Mouse (Mus musculus) kidney, postnatal 0 days (tissue): ENCODE results near the gene Ankrd28. TPM values are rescaled to one million over a fixed set of nuclear protein-coding genes. Genes with fewer than 3 reads are reported as not detected.

Experiments
- ATAC-seq: fragments of 200-750 bp; cut with Nextera tagmentation; replicated peaks from 2 replicates; pipeline ENCODE4 v1.8.0; 2017; ENCODE audit warnings: low read depth, moderate number of reproducible peaks, moderate TSS enrichment, moderate library complexity; ENCODE audit not compliant: low FRiP score
- DNase-seq: peaks from one replicate; pipeline ENCODE4 v3.0.0-alpha.2; 2016; ENCODE audit warnings: low spot score
- H3K27ac ChIP-seq: fragments of 300-500 bp; sonication (generic); 2 replicates; pipeline ENCODE4 v1.5.1; 2014; ENCODE audit warnings: mild to moderate bottlenecking
- H3K27me3 ChIP-seq: fragments of 300-500 bp; sonication (generic); 2 replicates; pipeline ENCODE4 v1.6.1; 2014; ENCODE audit warnings: low read length, mixed read lengths; ENCODE audit not compliant: insufficient read depth
- H3K36me3 ChIP-seq: fragments of 300-500 bp; sonication (generic); 2 replicates; pipeline ENCODE4 v1.6.1; 2014; ENCODE audit warnings: low read length, mixed read lengths; ENCODE audit not compliant: insufficient read depth
- H3K4me1 ChIP-seq: fragments of 300-500 bp; sonication (generic); replicated peaks from 2 replicates; pipeline ENCODE4 v1.6.1; 2014; ENCODE audit warnings: antibody characterized with exemption, low read length, mixed read lengths; ENCODE audit not compliant: insufficient read depth
- H3K4me2 ChIP-seq: fragments of 300-500 bp; sonication (generic); 2 replicates; pipeline ENCODE4 v1.6.1; 2014; ENCODE audit warnings: mild to moderate bottlenecking, low read length, moderate library complexity, mixed read lengths
- H3K4me3 ChIP-seq: fragments of 300-500 bp; sonication (generic); replicated peaks from 2 replicates; pipeline ENCODE4 v1.5.1; 2014; ENCODE audit warnings: low read depth, low read length
- H3K9ac ChIP-seq: fragments of 300-500 bp; sonication (generic); 2 replicates; pipeline ENCODE4 v1.6.1; 2014; ENCODE audit warnings: low read depth, low read length
- H3K9me3 ChIP-seq: fragments of 300-500 bp; sonication (generic); replicated peaks from 2 replicates; pipeline ENCODE4 v1.6.1; 2016; ENCODE audit warnings: low read length, inconsistent platforms, mixed read lengths
- CTCF ChIP-seq: IDR thresholded peaks from 2 replicates; pipeline ENCODE4 v1.5.1; 2016; ENCODE audit warnings: antibody characterized with exemption, low read depth, mild to moderate bottlenecking, moderate library complexity
- WGBS: fragments of 180-500 bp; shearing (Covaris S2); extraction: QIAGEN DNeasy Blood & Tissue Kit; methylation state at CpG from one replicate; pipeline ENCODE4 v1.1.7; 2014; 5-methylcytosine and 5-hydroxymethylcytosine counted together
- polyA plus RNA-seq: library from polyadenylated mRNA; unstranded; fragments of >200 nt; fragmentation: Nextera tagmentation; extraction: Ambion mirVana; gene quantifications from 2 replicates; pipeline ENCODE4 v1.2.1, GENCODE M21; 2015

The Ankrd28 gene
- polyA plus RNA-seq, 1 experiment from 2014 or later: 6.8 TPM

GRCm38 (mm10) chr14:31663376-31664099, 166.9 kb downstream of the Ankrd28 start:
- no peak for TF ChIP-seq CTCF
- no peaks in the 10 kb centered on the region for H3K27me3 ChIP-seq
- 82% methylated on average over 13 of the region's 13 CpGs for WGBS
- H3K27ac ChIP-seq: peak overlapping the region; percentile 97
- H3K36me3 ChIP-seq: peaks cover 7% of the 10 kb centered on the region; the same call in 1 of the 2 replicates
- H3K4me2 ChIP-seq: 0 out of 2 replicates have a peak overlapping the region, but pooled peaks have one; percentile 68
- no peak overlapping the region for H3K9ac ChIP-seq
- ATAC-seq: no peak
- H3K4me3 ChIP-seq: no peak overlapping the region
- H3K9me3 ChIP-seq: no peaks in the 10 kb centered on the region
- DNase-seq: no peak
- peaks cover 49% of the 10 kb centered on the region for H3K4me1 ChIP-seq

- peak overlapping the region; percentile 33 for H3K4me3 ChIP-seq
- H3K27ac ChIP-seq: peak overlapping the region; percentile 97
- peak overlapping the region; percentile 62; the same call in 1 of the 2 replicates for H3K9ac ChIP-seq
- DNase-seq: peak; percentile 85
- H3K27me3 ChIP-seq: no peaks in the 10 kb centered on the region
- ATAC-seq: 0 out of 2 replicates have a peak, but pooled peaks have one; percentile 12
- no peak for TF ChIP-seq CTCF
- peaks cover 52% of the 10 kb centered on the region for H3K4me1 ChIP-seq
- WGBS: 26% methylated on average over 9 of the region's 9 CpGs
- H3K9me3 ChIP-seq: no peaks in the 10 kb centered on the region
- peak overlapping the region; percentile 68 for H3K4me2 ChIP-seq
- peaks cover 7% of the 10 kb centered on the region; the same call in 1 of the 2 replicates for H3K36me3 ChIP-seq
These were observed 167.8 kb downstream of the Ankrd28 start for GRCm38 (mm10) chr14:31662555-31663211.

GRCm38 (mm10) chr14:31661671-31662554, 168.5 kb downstream of the Ankrd28 start:
- WGBS: under 1% methylated on average over 44 of the region's 44 CpGs
- H3K4me1 ChIP-seq: peaks cover 59% of the 10 kb centered on the region
- ATAC-seq: peak; percentile 88

GRCm38 (mm10) chr14:31660312-31661093, 169.9 kb downstream of the Ankrd28 start:
- Histone ChIP-seq H3K4me3 (no peak overlapping the region), H3K36me3 (no peaks in the 10 kb centered on the region), H3K9me3 (no peaks in the 10 kb centered on the region), H3K4me1 (peaks cover 59% of the 10 kb centered on the region), H3K27ac (peak overlapping the region; percentile 97), H3K4me2 (no peak overlapping the region), H3K9ac (no peak overlapping the region), H3K27me3 (no peaks in the 10 kb centered on the region)
- 59% methylated on average over 7 of the region's 7 CpGs for WGBS
- no peak for DNase-seq
- TF ChIP-seq CTCF: no peak
- ATAC-seq: no peak

More at GRCm38 (mm10) chr14:31661671-31662554, 168.5 kb downstream of the Ankrd28 start:
- Histone ChIP-seq H3K27me3 (no peaks in the 10 kb centered on the region), H3K9me3 (no peaks in the 10 kb centered on the region), H3K27ac (peak overlapping the region; percentile 97), H3K4me3 (peak overlapping the region; percentile 33), H3K36me3 (0 out of 2 replicates have a peak, but pooled peaks cover 2% of the 10 kb centered on the region), H3K9ac (peak overlapping the region; percentile 62), H3K4me2 (peak overlapping the region; percentile 68)
- DNase-seq: peak; percentile 97
- TF ChIP-seq CTCF: peak; percentile 56

GRCm38 (mm10) chr14:31659501-31660181, 170.8 kb downstream of the Ankrd28 start:
- 27% methylated on average over 10 of the region's 10 CpGs for WGBS

More at GRCm38 (mm10) chr14:31659501-31660181, 170.8 kb downstream of the Ankrd28 start:
- Histone ChIP-seq H3K9me3 (no peaks in the 10 kb centered on the region), H3K4me1 (peaks cover 59% of the 10 kb centered on the region), H3K4me3 (no peak overlapping the region), H3K36me3 (no peaks in the 10 kb centered on the region), H3K27ac (peak overlapping the region; percentile 97), H3K9ac (no peak overlapping the region), H3K4me2 (peak overlapping the region; percentile 8; the same call in 1 of the 2 replicates), H3K27me3 (no peaks in the 10 kb centered on the region)
- TF ChIP-seq CTCF: no peak
- DNase-seq (peak; percentile 75), ATAC-seq (0 out of 2 replicates have a peak, but pooled peaks have one; percentile 7)
